12 mouse cellular contexts compared by ENCODE assay signal in the genomic region with DNA sequence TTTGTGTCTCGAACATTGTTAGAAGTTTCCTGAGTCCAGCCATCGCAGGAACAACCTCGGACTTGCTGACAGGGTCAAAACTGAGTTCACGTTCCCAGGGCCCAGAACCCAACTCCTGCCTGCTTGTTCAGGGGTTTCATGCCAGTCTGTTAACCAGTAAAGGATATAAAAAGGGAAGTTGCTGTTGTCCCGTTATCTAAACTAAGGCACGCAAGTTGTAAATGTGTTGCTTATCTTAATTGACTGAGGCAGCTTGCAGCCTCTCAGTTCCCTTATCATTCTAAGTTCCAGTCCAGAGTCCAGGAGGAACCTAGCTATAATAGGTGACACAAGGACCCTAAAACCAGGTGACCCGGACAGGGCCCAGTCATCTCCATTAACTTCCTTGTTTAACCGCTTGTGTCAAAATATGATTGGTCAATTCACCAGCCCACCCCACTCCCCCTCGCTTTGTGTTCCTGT. TPM values are rescaled to one million over a fixed set of nuclear protein-coding genes. Genes with fewer than 3 reads are reported as not detected.
DNase-seq lines count a peak whose midpoint lies in the region; ATAC-seq and TF ChIP-seq lines count a peak whose summit lies in the region.
"Had no signal": no experiment of that assay in that cellular context is flagged by ENCODE, and none has a peak within 500 bp of the region (broad histone marks: within the 10 kb centered on the region; RNA-seq: fewer than 3 reads in every experiment).

No protein-coding gene starts in this region.

- H3K9ac ChIP-seq in heart, embryonic 15.5 days: no peak overlapping the region
- H3K9ac ChIP-seq: forebrain, embryonic 13.5 days; hindbrain, embryonic 15.5 days had no signal

- H3K27ac ChIP-seq in heart, embryonic 15.5 days: peak overlapping the region; percentile 46
- peak overlapping the region; percentile 21; the same call in 1 of the 2 replicates for H3K27ac ChIP-seq in macrophage
- H3K27ac ChIP-seq: forebrain, embryonic 13.5 days; hindbrain, embryonic 15.5 days had no signal

- H3K36me3 ChIP-seq in G1E (replicated peaks): no peaks in the 10 kb centered on the region
- H3K36me3 ChIP-seq in heart, embryonic 15.5 days: no peaks in the 10 kb centered on the region
- H3K36me3 ChIP-seq in macrophage (ENCODE audit: inconsistent target): no peaks in the 10 kb centered on the region
- H3K36me3 ChIP-seq: hindbrain, embryonic 15.5 days had no signal

- TF ChIP-seq CTCF in G1E (IDR thresholded peaks at IDR 0.05; ENCODE audit: low read depth, low read length): no peak

- no peaks in the 10 kb centered on the region; the same call in 1 of the 2 replicates for H3K9me3 ChIP-seq in G1E (replicated peaks)
- no peaks in the 10 kb centered on the region for H3K9me3 ChIP-seq in heart, embryonic 15.5 days (replicated peaks)
- H3K9me3 ChIP-seq: forebrain, embryonic 13.5 days; hindbrain, embryonic 15.5 days had no signal

- H3K4me1 ChIP-seq in G1E (ENCODE audit: insufficient read depth, low read depth, low read length): peaks cover 74% of the 10 kb centered on the region
- H3K4me1 ChIP-seq in heart, embryonic 15.5 days (replicated peaks): peaks cover 21% of the 10 kb centered on the region
- H3K4me1 ChIP-seq: hindbrain, embryonic 15.5 days had no signal

- H3K79me2 ChIP-seq in macrophage (ENCODE audit: inconsistent target): no peaks in the 10 kb centered on the region

- peak overlapping the region; percentile 8; the same call in 1 of the 2 replicates for H3K4me2 ChIP-seq in heart, embryonic 15.5 days
- H3K4me2 ChIP-seq: forebrain, embryonic 13.5 days; hindbrain, embryonic 15.5 days had no signal

- 19% methylated on average over 9 of the region's 9 CpGs for WGBS in heart, embryonic 15.5 days
- WGBS in macrophage (ENCODE audit: missing documents): 10% methylated on average over 9 of the region's 9 CpGs

- DNase-seq in heart, adult 18-20 months: peak; percentile 34
- DNase-seq in heart, postnatal 4 days: no peak
- DNase-seq in G1E (ENCODE audit: low spot score) (peak; percentile 84), adipocyte (ENCODE audit: low spot score) (no peak)
- DNase-seq in cerebellum, adult 11 months: no peak
- no peak for DNase-seq in retina, postnatal 1 day
- DNase-seq: cerebellum, postnatal 10 days; layer of hippocampus, postnatal 36 days had no signal

- peak; percentile 96 for ATAC-seq in G1E (ENCODE audit: extremely low read depth, insufficient number of reproducible peaks, low FRiP score, poor library complexity, severe bottlenecking)
- ATAC-seq in heart, embryonic 15.5 days (replicated peaks; ENCODE audit: insufficient number of reproducible peaks, insufficient read depth, low FRiP score, low read depth): no peak
- ATAC-seq: forebrain, embryonic 13.5 days had no signal

- peaks cover 16% of the 10 kb centered on the region for H3K27me3 ChIP-seq in G1E (ENCODE audit: insufficient read depth, low read length)
- H3K27me3 ChIP-seq in heart, embryonic 15.5 days: no peaks in the 10 kb centered on the region
- H3K27me3 ChIP-seq: forebrain, embryonic 13.5 days; hindbrain, embryonic 15.5 days had no signal

- H3K4me3 ChIP-seq in G1E (ENCODE audit: low read depth, low read length): peak overlapping the region; percentile 40; the same call in 1 of the 2 replicates
- H3K4me3 ChIP-seq in heart, embryonic 15.5 days: no peak overlapping the region
- H3K4me3 ChIP-seq in macrophage (ENCODE audit: inconsistent target): no peak overlapping the region
- H3K4me3 ChIP-seq: forebrain, embryonic 13.5 days; hindbrain, embryonic 15.5 days had no signal

RNA-seq across cellular contexts. Expression of gene Agpat3, which starts 14.6 kb away (rescaled TPM):
- 100 to 1,000 TPM; 214 to 237 TPM for total RNA-seq in heart, adult 18-20 months (2021)
- total RNA-seq in heart, postnatal 4 days (2021): 100 to 1,000 TPM; 242 to 263 TPM
- total RNA-seq in G1E (2014; fragmentation: Nextera tagmentation): 1.2 and 2.3 TPM in 2 replicates
- total RNA-seq in G1E (2017): 1.9 and 2.3 TPM in 2 replicates
- 2.9 and 3.0 TPM in 2 replicates for polyA plus RNA-seq in G1E (2012)
- polyA plus RNA-seq in heart, embryonic 15.5 days (2015; fragmentation: Nextera tagmentation; extraction: Ambion mirVana): 54.2 and 67.6 TPM in 2 replicates
- total RNA-seq in macrophage (2018; cell fraction: chromatin; rRNA removed): 100 to 1,000 TPM in 2 of 26 experiments, 10 to 100 TPM in 24; 13.8 to 114 (median 66.4) TPM
- total RNA-seq in macrophage (2018; cell fraction: cytosol; rRNA removed): 100 to 1,000 TPM in 2 of 26 experiments, 10 to 100 TPM in 24; 41.1 to 103 (median 63.1) TPM
- total RNA-seq in macrophage (2018; cell fraction: nucleus; rRNA removed): 100 to 1,000 TPM in 1 of 26 experiments, 10 to 100 TPM in 25; 21.5 to 104 (median 52.8) TPM
- 38.9 to 84.2 TPM (median 49.8 TPM) in 3 replicates for polyA plus RNA-seq in macrophage (2018)

RNA-seq across cellular contexts. Expression of gene Rrp1, which starts 46.0 kb away (rescaled TPM):
- total RNA-seq in heart, adult 18-20 months (2021): 10 to 100 TPM; 90.5 to 94.6 TPM
- total RNA-seq in heart, postnatal 4 days (2021): 100 to 1,000 TPM; 132 to 138 TPM
- total RNA-seq in G1E (2014; fragmentation: Nextera tagmentation) (172 and 189 TPM in 2 replicates), G1E (2017) (423 and 464 TPM in 2 replicates)
- polyA plus RNA-seq in G1E (2012) (372 and 420 TPM in 2 replicates), macrophage (2018) (115 to 224 TPM (median 150 TPM) in 3 replicates)
- 202 and 247 TPM in 2 replicates for polyA plus RNA-seq in heart, embryonic 15.5 days (2015; fragmentation: Nextera tagmentation; extraction: Ambion mirVana)
- 100 to 1,000 TPM; 108 to 308 (median 161) TPM for total RNA-seq in macrophage (2018; cell fraction: chromatin; rRNA removed)
- 100 to 1,000 TPM in 22 of 26 experiments, 10 to 100 TPM in 4; 85.9 to 140 (median 115) TPM for total RNA-seq in macrophage (2018; cell fraction: cytosol; rRNA removed)
- 100 to 1,000 TPM in 21 of 26 experiments, 10 to 100 TPM in 5; 89.5 to 176 (median 115) TPM for total RNA-seq in macrophage (2018; cell fraction: nucleus; rRNA removed)

RNA-seq across cellular contexts. Expression of gene Cstb, which starts 58.6 kb away (rescaled TPM):
- total RNA-seq in heart, adult 18-20 months (2021): 10 to 100 TPM; 25.5 to 33.5 TPM
- 10 to 100 TPM; 42.8 to 45.3 TPM for total RNA-seq in heart, postnatal 4 days (2021)
- total RNA-seq in G1E (2014; fragmentation: Nextera tagmentation) (33.7 and 47.1 TPM in 2 replicates), G1E (2017) (251 and 260 TPM in 2 replicates)
- polyA plus RNA-seq in G1E (2012) (20.0 and 40.3 TPM in 2 replicates), macrophage (2018) (1,283 to 1,841 TPM (median 1,659 TPM) in 3 replicates)
- polyA plus RNA-seq in heart, embryonic 15.5 days (2015; fragmentation: Nextera tagmentation; extraction: Ambion mirVana): 114 and 160 TPM in 2 replicates
- 10 to 100 TPM; 13.6 to 78.0 (median 27.4) TPM for total RNA-seq in macrophage (2018; cell fraction: chromatin; rRNA removed)
- total RNA-seq in macrophage (2018; cell fraction: cytosol; rRNA removed): 1,000 to 10,000 TPM; 1,179 to 1,787 (median 1,377) TPM
- total RNA-seq in macrophage (2018; cell fraction: nucleus; rRNA removed): 100 to 1,000 TPM in 24 of 26 experiments, 10 to 100 TPM in 2; 88.7 to 281 (median 189) TPM

Comparison
In these comparisons a context has a peak if more than half of its experiments do, and no peak if none do; other contexts are left out.
1. DNase-seq: peak in heart, adult 18-20 months (2 of 2) and G1E (single experiment); none in heart, postnatal 4 days (single experiment), adipocyte (single experiment), cerebellum, adult 11 months (single experiment) and retina, postnatal 1 day (single experiment).
2. RNA of gene Agpat3, which starts 14.6 kb away (total RNA-seq): 242 to 263 TPM in heart, postnatal 4 days and 214 to 237 TPM in heart, adult 18-20 months; 1.2 to 2.3 TPM in G1E; every median in the first group is over 10 times any median in the second.